Mouse (Mus musculus) ES-E14 (cell line): Measurements from ENCODE around the gene Sh3glb2.

Source experiments
- CHD2 ChIP-seq: IDR thresholded peaks from 2 replicates; pipeline ENCODE4 v1.6.1; 2014; ENCODE audit warnings: mild to moderate bottlenecking, low read depth, low read length, inconsistent platforms
- HCFC1 ChIP-seq: IDR thresholded peaks from 2 replicates; pipeline ENCODE4 v1.6.1; 2012; ENCODE audit warnings: low read length, inconsistent platforms, borderline replicate concordance; ENCODE audit not compliant: insufficient read depth

- TF ChIP-seq CHD2: no peak
- no peak for TF ChIP-seq HCFC1
These were observed 1.5 kb upstream of the Sh3glb2 start for GRCm38 (mm10) chr2:30360626-30361025.
